Mouse (Mus musculus): Measurements from ENCODE around the gene 4632433K11Rik. TPM values are rescaled to one million over a fixed set of nuclear protein-coding genes. Genes with fewer than 3 reads are reported as not detected.

The 4632433K11Rik gene
- polyA plus RNA-seq, 1 experiment from 2014 or later: not detected

DNA sequence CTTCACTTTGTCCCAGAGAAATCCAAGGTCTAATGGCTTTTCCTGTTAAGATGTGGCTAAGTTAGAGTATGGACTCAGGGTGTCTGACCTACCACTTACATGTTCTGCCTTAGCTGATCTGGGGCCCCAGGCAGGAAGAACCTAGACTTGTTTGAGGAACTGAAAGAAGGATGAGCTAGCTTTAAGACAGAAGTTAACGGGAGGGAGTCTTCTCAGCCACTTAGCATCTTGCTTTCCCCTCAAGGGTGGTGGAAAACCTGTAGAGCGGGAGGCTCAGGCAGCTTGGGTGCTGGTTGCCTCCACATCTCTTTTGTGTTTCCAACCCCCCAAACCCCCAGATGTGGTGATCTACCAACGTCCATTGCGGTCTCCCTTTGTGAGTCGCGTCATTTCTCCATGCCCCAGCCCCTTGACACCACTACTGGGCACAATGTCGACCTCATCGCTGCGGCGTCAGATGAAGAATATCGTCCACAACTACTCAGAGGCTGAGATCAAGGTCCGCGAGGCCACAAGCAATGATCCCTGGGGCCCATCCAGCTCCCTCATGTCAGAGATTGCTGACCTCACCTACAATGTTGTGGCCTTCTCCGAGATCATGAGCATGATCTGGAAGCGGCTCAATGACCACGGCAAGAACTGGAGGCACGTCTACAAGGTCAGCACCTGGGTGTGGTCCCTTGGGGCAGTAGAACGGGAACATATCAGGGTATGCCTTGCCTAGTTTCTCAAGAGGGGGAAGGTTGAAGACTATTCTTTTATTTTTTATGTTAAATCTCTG, 49.6 kb downstream of the 4632433K11Rik start:
- Histone ChIP-seq H3K4me1 (replicated peaks) (peaks cover 46% of the 10 kb centered on the region), H3K4me2 (no peak overlapping the region), H3K9ac (no peak overlapping the region), H3K27me3 (no peaks in the 10 kb centered on the region), H3K9me3 (no peaks in the 10 kb centered on the region), H3K27ac (no peak overlapping the region), H3K36me3 (peaks cover 42% of the 10 kb centered on the region), H3K4me3 (no peak overlapping the region)
- no peak for ATAC-seq (ENCODE audit: low FRiP score)
- 94% methylated on average over 18 of the region's 18 CpGs for WGBS

Other genes starting within 250 kb of the 4632433K11Rik start
- gene Tmem238, start 244.5 kb upstream of the 4632433K11Rik start, polyA plus RNA-seq (2015; fragmentation: Nextera tagmentation; extraction: Ambion mirVana): 2.5 and 3.5 TPM in 2 replicates
- gene Rpl28, start 241.2 kb upstream of the 4632433K11Rik start, polyA plus RNA-seq (2015; fragmentation: Nextera tagmentation; extraction: Ambion mirVana): 239 and 250 TPM in 2 replicates
- 252 and 267 TPM in 2 replicates for gene Ube2s, start 221.5 kb upstream of the 4632433K11Rik start, polyA plus RNA-seq (2015; fragmentation: Nextera tagmentation; extraction: Ambion mirVana)
- 10.9 and 11.6 TPM in 2 replicates for gene Shisa7, start 189.4 kb upstream of the 4632433K11Rik start, polyA plus RNA-seq (2015; fragmentation: Nextera tagmentation; extraction: Ambion mirVana)
- gene Isoc2b, start 163.9 kb upstream of the 4632433K11Rik start, polyA plus RNA-seq (2015; fragmentation: Nextera tagmentation; extraction: Ambion mirVana): 3.9 and 4.9 TPM in 2 replicates
- 0.75 and 0.78 TPM in 2 replicates for gene Isoc2a, start 157.0 kb upstream of the 4632433K11Rik start, polyA plus RNA-seq (2015; fragmentation: Nextera tagmentation; extraction: Ambion mirVana)
- gene Gm36210, start 127.6 kb upstream of the 4632433K11Rik start, polyA plus RNA-seq (2015; fragmentation: Nextera tagmentation; extraction: Ambion mirVana): 0.26 and 0.45 TPM in 2 replicates
- gene Zfp628, start 118.9 kb upstream of the 4632433K11Rik start, polyA plus RNA-seq (2015; fragmentation: Nextera tagmentation; extraction: Ambion mirVana): 3.6 and 4.9 TPM in 2 replicates
- gene Nat14, start 112.1 kb upstream of the 4632433K11Rik start, polyA plus RNA-seq (2015; fragmentation: Nextera tagmentation; extraction: Ambion mirVana): 25.4 and 27.7 TPM in 2 replicates
- gene Ssc5d, start 108.3 kb upstream of the 4632433K11Rik start, polyA plus RNA-seq (2015; fragmentation: Nextera tagmentation; extraction: Ambion mirVana): 0.73 and 1.3 TPM in 2 replicates
- 0.25 TPM in 1 of 2 replicates, not detected in the other for gene Sbk2, start 69.7 kb upstream of the 4632433K11Rik start, polyA plus RNA-seq (2015; fragmentation: Nextera tagmentation; extraction: Ambion mirVana)
- gene Sbk3, start 63.0 kb upstream of the 4632433K11Rik start, polyA plus RNA-seq (2015; fragmentation: Nextera tagmentation; extraction: Ambion mirVana): 0.19 and 0.49 TPM in 2 replicates
- 53.6 and 59.9 TPM in 2 replicates for gene Zfp579, start 38.0 kb upstream of the 4632433K11Rik start, polyA plus RNA-seq (2015; fragmentation: Nextera tagmentation; extraction: Ambion mirVana)
- 7.9 and 9.2 TPM in 2 replicates for gene Zfp524, start 19.7 kb upstream of the 4632433K11Rik start, polyA plus RNA-seq (2015; fragmentation: Nextera tagmentation; extraction: Ambion mirVana)
- 37.7 and 41.9 TPM in 2 replicates for gene Fiz1, start 19.4 kb upstream of the 4632433K11Rik start, polyA plus RNA-seq (2015; fragmentation: Nextera tagmentation; extraction: Ambion mirVana)
- gene Gm44973, start 18.6 kb upstream of the 4632433K11Rik start, polyA plus RNA-seq (2015; fragmentation: Nextera tagmentation; extraction: Ambion mirVana): 1.4 and 1.8 TPM in 2 replicates
- 5.8 and 6.0 TPM in 2 replicates for gene Zfp865, start 13.7 kb upstream of the 4632433K11Rik start, polyA plus RNA-seq (2015; fragmentation: Nextera tagmentation; extraction: Ambion mirVana)
- gene Ccdc106, start 13.6 kb upstream of the 4632433K11Rik start, polyA plus RNA-seq (2015; fragmentation: Nextera tagmentation; extraction: Ambion mirVana): 38.7 and 43.5 TPM in 2 replicates
- 7.8 and 9.8 TPM in 2 replicates for gene Zfp784, start 4.3 kb downstream of the 4632433K11Rik start, polyA plus RNA-seq (2015; fragmentation: Nextera tagmentation; extraction: Ambion mirVana)
- 67.2 and 69.7 TPM in 2 replicates for gene Zfp580, start 17.4 kb downstream of the 4632433K11Rik start, polyA plus RNA-seq (2015; fragmentation: Nextera tagmentation; extraction: Ambion mirVana)
- 112 and 114 TPM in 2 replicates for gene U2af2, start 28.0 kb downstream of the 4632433K11Rik start, polyA plus RNA-seq (2015; fragmentation: Nextera tagmentation; extraction: Ambion mirVana)
- 83.8 and 85.6 TPM in 2 replicates for gene Epn1, start 46.1 kb downstream of the 4632433K11Rik start, polyA plus RNA-seq (2015; fragmentation: Nextera tagmentation; extraction: Ambion mirVana)
- gene Rfpl4, start 82.8 kb downstream of the 4632433K11Rik start, polyA plus RNA-seq (2015; fragmentation: Nextera tagmentation; extraction: Ambion mirVana): not detected in 2 replicates
- gene Rasl2-9, start 91.8 kb downstream of the 4632433K11Rik start, polyA plus RNA-seq (2015; fragmentation: Nextera tagmentation; extraction: Ambion mirVana): 0.22 and 0.52 TPM in 2 replicates
- 0.01 TPM in 1 of 2 replicates, not detected in the other for gene Vmn1r55, start 115.6 kb downstream of the 4632433K11Rik start, polyA plus RNA-seq (2015; fragmentation: Nextera tagmentation; extraction: Ambion mirVana)
- gene Vmn1r56, start 162.6 kb downstream of the 4632433K11Rik start, polyA plus RNA-seq (2015; fragmentation: Nextera tagmentation; extraction: Ambion mirVana): not detected in 2 replicates
- not detected in 2 replicates for gene Vmn1r57, start 184.4 kb downstream of the 4632433K11Rik start, polyA plus RNA-seq (2015; fragmentation: Nextera tagmentation; extraction: Ambion mirVana)

Measured in hindbrain, embryonic 13.5 days (tissue).